Mouse (Mus musculus) G1E (cell line): ENCODE data around the gene Etfbkmt. TPM values are rescaled to one million over a fixed set of nuclear protein-coding genes. Genes with fewer than 3 reads are reported as not detected.
"Not testable (repeated sequence)": the region's sequence is repeated elsewhere in the genome, so short reads cannot be mapped to it uniquely, and the experiment has no call there.

Experiments used
- ATAC-seq: 2 replicates; pipeline ENCODE4 v1.8.0; 2016; ENCODE audit warnings: mild to moderate bottlenecking; ENCODE audit not compliant: insufficient number of reproducible peaks, poor library complexity, low FRiP score, severe bottlenecking; ENCODE audit errors: extremely low read depth
- DNase-seq: peaks from one replicate; pipeline ENCODE4 v3.0.0; 2012; ENCODE audit warnings: low spot score
- H3K27me3 ChIP-seq: 2 replicates; pipeline ENCODE4 v1.6.1; 2012; ENCODE audit warnings: mild to moderate bottlenecking, low read length, inconsistent platforms; ENCODE audit not compliant: insufficient read depth
- H3K36me3 ChIP-seq: replicated peaks from 2 replicates; pipeline ENCODE3; 2012; ENCODE audit warnings: mild to moderate bottlenecking, inconsistent platforms
- H3K4me1 ChIP-seq: 2 replicates; pipeline ENCODE4 v1.6.1; 2012; ENCODE audit warnings: low read depth, low read length, inconsistent platforms, mixed read lengths; ENCODE audit not compliant: insufficient read depth
- H3K4me3 ChIP-seq: 2 replicates; pipeline ENCODE4 v1.5.1; 2012; ENCODE audit warnings: low read depth, mild to moderate bottlenecking, inconsistent platforms, low read length, moderate library complexity, mixed read lengths
- H3K9me3 ChIP-seq: replicated peaks from 2 replicates; pipeline ENCODE4 v1.6.1; 2012; ENCODE audit warnings: inconsistent platforms
- CTCF ChIP-seq: IDR thresholded peaks from 2 replicates; pipeline ENCODE4 v1.5.1; 2012; ENCODE audit warnings: low read depth, low read length, inconsistent platforms, mixed read lengths
- GATA1 ChIP-seq: IDR thresholded peaks from 2 replicates; pipeline ENCODE4 v1.6.1; 2012; ENCODE audit warnings: borderline replicate concordance, low read length, inconsistent platforms, mixed read lengths
- GATA2 ChIP-seq: IDR thresholded peaks from 2 replicates; pipeline ENCODE4 v1.6.1; 2012; ENCODE audit warnings: low read depth, low read length, inconsistent platforms, borderline replicate concordance
- POLR2AphosphoS5 ChIP-seq: IDR thresholded peaks from 2 replicates; pipeline ENCODE4 v1.6.1; 2012; ENCODE audit warnings: low read depth, low read length, inconsistent platforms; ENCODE audit not compliant: insufficient replicate concordance
- TAL1 ChIP-seq: conservative IDR thresholded peaks from 2 replicates; pipeline ENCODE4 v1.6.1; 2012; ENCODE audit warnings: low read depth, low read length, inconsistent platforms, mixed read lengths
- polyA plus RNA-seq: library from polyadenylated mRNA; stranded (reverse); fragments of >175 nt; gene quantifications from 2 replicates; pipeline ENCODE4 v1.2.3, GENCODE M21; 2012
- total RNA-seq, 2 experiments: library from RNA; stranded (forward) in 1 of 2; stranded (reverse) in 1 of 2; fragments of 200-1000 nt in 1 of 2; fragments of >200 nt in 1 of 2; fragmentation: Nextera tagmentation in 1 of 2; gene quantifications; 2 replicates each; pipeline ENCODE4 v1.2.3; 2014 to 2017

Etfbkmt gene
- total and polyA plus RNA-seq, 3 experiments, result 2.7 to 85.6 (median 75.4) TPM

DNA sequence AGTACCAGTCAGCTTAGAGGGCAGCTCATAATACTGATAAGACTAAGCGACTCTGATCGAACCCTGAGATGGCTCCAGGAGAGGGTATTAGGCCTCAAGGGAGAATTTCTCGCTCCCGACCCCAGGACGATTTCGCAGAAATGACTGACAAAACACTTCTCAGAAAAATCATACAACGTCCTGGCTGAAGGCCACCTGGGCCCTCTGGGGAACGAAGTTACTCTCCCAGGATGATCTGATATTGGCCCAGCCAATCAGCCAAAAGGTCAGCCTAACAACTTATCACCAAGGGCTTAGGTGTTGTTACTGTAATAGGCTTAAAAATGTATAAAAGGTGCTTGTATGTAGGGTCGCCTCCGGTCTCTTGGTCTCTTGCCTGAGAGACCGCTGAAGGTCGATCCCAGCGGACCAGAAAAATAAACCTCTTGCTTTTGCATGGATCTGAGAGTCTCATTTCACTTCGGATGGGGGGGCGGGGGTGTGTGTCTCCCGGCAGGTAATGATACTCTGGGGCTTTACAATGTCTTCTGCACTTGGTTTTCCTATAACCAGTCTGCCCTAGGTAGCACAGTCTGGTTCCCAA, 49.8 kb downstream of the Etfbkmt start:
- H3K9me3 ChIP-seq, result peaks cover 24% of the 10 kb centered on the region
- ATAC-seq (no peak), DNase-seq (no peak)
- no peaks in the 10 kb centered on the region for H3K27me3 ChIP-seq
- H3K4me1 ChIP-seq, result peaks cover 43% of the 10 kb centered on the region
- H3K36me3 ChIP-seq, result peaks cover 15% of the 10 kb centered on the region
- TF ChIP-seq CTCF, result no peak
- no peak for TF ChIP-seq GATA1
- no peak for TF ChIP-seq TAL1
- TF ChIP-seq POLR2AphosphoS5, result no peak
- TF ChIP-seq GATA2, result no peak
- no peak overlapping the region for H3K4me3 ChIP-seq

- H3K4me1 ChIP-seq, result peaks cover 35% of the 10 kb centered on the region
- not testable (repeated sequence) for DNase-seq, ATAC-seq, H3K27me3 ChIP-seq, H3K4me3 ChIP-seq, H3K36me3 ChIP-seq
- peaks cover 24% of the 10 kb centered on the region for H3K9me3 ChIP-seq
Measured at GRCm38 (mm10) chr6:149191951-149192350, 52.3 kb downstream of the Etfbkmt start.

GRCm38 (mm10) chr6:149193276-149193905, 53.7 kb downstream of the Etfbkmt start:
- TF ChIP-seq GATA2, result no peak
- no peak for TF ChIP-seq POLR2AphosphoS5
- TF ChIP-seq GATA1, result no peak
- no peak for TF ChIP-seq TAL1
- TF ChIP-seq CTCF, result no peak
- Histone ChIP-seq H3K4me1 (peaks cover 33% of the 10 kb centered on the region), H3K36me3 (no peaks in the 10 kb centered on the region), H3K4me3 (no peak overlapping the region), H3K27me3 (no peaks in the 10 kb centered on the region), H3K9me3 (peaks cover 24% of the 10 kb centered on the region)
- DNase-seq (peak; percentile 22), ATAC-seq (peak; percentile 52)

- DNase-seq (no peak), ATAC-seq (no peak)
- Histone ChIP-seq H3K4me3 (no peak overlapping the region), H3K9me3 (peaks cover 9% of the 10 kb centered on the region), H3K27me3 (no peaks in the 10 kb centered on the region), H3K4me1 (peaks cover 25% of the 10 kb centered on the region), H3K36me3 (no peaks in the 10 kb centered on the region)
- TF ChIP-seq GATA1 (no peak), GATA2 (no peak), CTCF (no peak), POLR2AphosphoS5 (no peak), TAL1 (no peak)
Measured at GRCm38 (mm10) chr6:149197116-149197515, 57.5 kb downstream of the Etfbkmt start.

GRCm38 (mm10) chr6:149198572-149198971, 58.9 kb downstream of the Etfbkmt start:
- no peaks in the 10 kb centered on the region for H3K27me3 ChIP-seq
- TF ChIP-seq GATA2, result no peak
- no peak for TF ChIP-seq CTCF
- no peak for TF ChIP-seq TAL1
- DNase-seq (no peak), ATAC-seq (no peak)
- H3K9me3 ChIP-seq, result no peaks in the 10 kb centered on the region
- H3K36me3 ChIP-seq, result no peaks in the 10 kb centered on the region
- peaks cover 18% of the 10 kb centered on the region for H3K4me1 ChIP-seq
- no peak overlapping the region for H3K4me3 ChIP-seq

Other genes with a start within 250 kb of the Etfbkmt start
- gene Caprin2, start 243.6 kb upstream of the Etfbkmt start, total RNA-seq (2014; fragmentation: Nextera tagmentation), result 25.3 and 38.2 TPM in 2 replicates
- 18.8 and 22.8 TPM in 2 replicates for gene Caprin2, start 243.6 kb upstream of the Etfbkmt start, total RNA-seq (2017)
- gene Caprin2, start 243.6 kb upstream of the Etfbkmt start, polyA plus RNA-seq, result 2.2 and 3.1 TPM in 2 replicates
- gene Sinhcaf, start 193.4 kb upstream of the Etfbkmt start, total RNA-seq (2014; fragmentation: Nextera tagmentation), result 79.4 and 86.5 TPM in 2 replicates
- gene Sinhcaf, start 193.4 kb upstream of the Etfbkmt start, total RNA-seq (2017), result 76.6 and 84.2 TPM in 2 replicates
- 45.6 and 84.5 TPM in 2 replicates for gene Sinhcaf, start 193.4 kb upstream of the Etfbkmt start, polyA plus RNA-seq
- not detected in 2 replicates for gene Dennd5b, start 38.2 kb upstream of the Etfbkmt start, total RNA-seq (2014; fragmentation: Nextera tagmentation)
- gene Dennd5b, start 38.2 kb upstream of the Etfbkmt start, total RNA-seq (2017), result 0.27 and 0.29 TPM in 2 replicates
- gene Dennd5b, start 38.2 kb upstream of the Etfbkmt start, polyA plus RNA-seq, result not detected in 2 replicates
- not detected in 2 replicates for gene Gm10203, start 9.7 kb upstream of the Etfbkmt start, total RNA-seq (2014; fragmentation: Nextera tagmentation)
- not detected in 2 replicates for gene Gm10203, start 9.7 kb upstream of the Etfbkmt start, total RNA-seq (2017)
- not detected in 2 replicates for gene Gm10203, start 9.7 kb upstream of the Etfbkmt start, polyA plus RNA-seq
- gene Amn1, start 48.9 kb downstream of the Etfbkmt start, total RNA-seq (2014; fragmentation: Nextera tagmentation), result 21.3 and 28.7 TPM in 2 replicates
- gene Amn1, start 48.9 kb downstream of the Etfbkmt start, total RNA-seq (2017), result 16.0 and 19.2 TPM in 2 replicates
- 2.8 and 3.7 TPM in 2 replicates for gene Amn1, start 48.9 kb downstream of the Etfbkmt start, polyA plus RNA-seq
- gene Resf1, start 169.6 kb downstream of the Etfbkmt start, total RNA-seq (2014; fragmentation: Nextera tagmentation), result 356 and 386 TPM in 2 replicates
- gene Resf1, start 169.6 kb downstream of the Etfbkmt start, total RNA-seq (2017), result 114 and 149 TPM in 2 replicates
- gene Resf1, start 169.6 kb downstream of the Etfbkmt start, polyA plus RNA-seq, result 28.5 and 50.2 TPM in 2 replicates